Mouse (Mus musculus) fat pad, adult 2 months (tissue): ENCODE results near the gene Csrnp1.

Source experiments
- DNase-seq: peaks from one replicate; pipeline ENCODE4 v3.0.0-alpha.2; 2011; ENCODE audit warnings: low read depth, low spot score; ENCODE audit errors: extremely low read depth

Gene Csrnp1

DNA sequence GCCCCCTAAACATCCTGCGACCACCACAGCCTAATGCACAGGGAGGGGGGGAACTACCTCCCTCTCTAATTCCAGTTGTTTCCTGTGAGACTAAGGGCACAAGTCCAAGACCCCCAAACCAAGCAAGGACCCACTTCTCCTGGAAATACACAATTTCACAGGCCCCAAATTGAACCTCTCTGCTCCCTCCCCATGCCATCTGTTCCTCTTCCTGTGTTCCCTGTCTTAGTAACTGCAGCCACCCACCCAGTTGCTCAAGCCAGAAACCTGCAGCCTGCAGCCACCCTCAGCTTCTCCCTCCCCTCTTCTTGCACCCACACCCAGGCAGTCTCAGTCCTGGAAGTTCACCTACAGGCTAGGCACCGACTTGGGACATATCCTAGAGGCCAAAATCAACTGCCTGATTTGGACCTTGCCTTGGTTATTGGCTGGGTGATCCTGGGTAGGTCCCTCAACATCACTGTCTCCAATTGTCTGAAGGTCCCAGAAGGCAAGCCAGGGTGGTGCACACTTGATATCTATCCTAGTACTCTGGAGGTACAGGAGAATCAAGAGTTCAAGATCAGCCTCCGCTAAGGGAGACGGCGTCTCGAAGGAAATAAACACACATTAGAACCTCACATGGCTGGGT, 5.5 kb downstream of the Csrnp1 start:
- no peak for DNase-seq

DNA sequence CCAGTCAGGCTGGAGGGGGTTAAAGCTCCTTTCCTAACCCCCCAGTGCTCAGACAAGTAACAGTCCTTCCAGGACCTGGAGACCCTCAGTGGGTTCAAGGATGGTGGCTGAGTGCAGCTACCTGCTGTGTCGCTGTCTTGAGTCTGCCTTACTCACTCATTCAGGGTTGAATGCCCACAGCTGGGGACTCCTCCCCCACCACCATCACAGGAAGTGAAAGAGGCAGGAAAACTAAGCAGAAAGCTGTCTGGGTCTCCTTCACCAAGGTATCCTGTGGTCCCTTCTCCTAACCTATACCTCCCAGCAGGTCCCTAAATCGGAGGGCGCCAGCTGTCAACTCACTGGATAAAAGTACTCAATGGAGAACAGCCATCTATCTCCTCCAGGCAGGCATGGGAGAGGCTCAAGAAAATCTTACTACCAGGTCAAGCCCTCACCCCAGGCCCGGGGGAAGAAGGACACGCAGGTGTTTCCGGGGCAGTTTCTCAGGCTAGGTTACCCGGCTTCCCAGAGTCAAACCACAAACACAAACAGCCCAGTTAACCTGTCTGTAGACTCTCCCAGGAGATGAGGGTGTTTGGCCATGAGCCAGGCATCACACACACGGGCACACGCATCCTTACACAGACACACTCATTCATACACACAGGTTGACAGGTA, 6.2 kb downstream of the Csrnp1 start:
- no peak for DNase-seq

DNA sequence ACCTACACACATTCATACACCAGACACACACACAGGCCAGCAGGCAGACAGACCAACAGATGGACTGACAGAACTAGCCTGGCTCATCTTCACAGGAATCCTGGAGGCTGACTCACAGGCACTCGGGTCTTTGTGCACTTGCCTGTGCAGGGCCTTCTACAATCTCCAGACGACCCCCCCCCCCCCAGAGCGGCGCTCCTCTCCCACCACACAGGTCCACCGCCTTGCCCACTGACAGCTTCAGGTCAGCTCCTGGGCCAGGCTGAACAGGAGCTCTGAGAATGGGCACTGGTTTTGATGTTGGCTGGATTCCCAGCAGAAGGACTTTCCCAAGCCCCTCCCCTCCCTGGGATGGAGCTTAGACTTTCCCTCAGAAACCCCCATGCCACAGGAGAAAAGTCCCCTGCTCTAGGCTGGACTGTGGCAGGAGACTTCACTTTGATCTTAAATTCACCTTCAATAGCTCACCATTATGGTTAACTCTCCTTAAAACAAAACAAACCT, 6.8 kb downstream of the Csrnp1 start:
- DNase-seq, result no peak

DNA sequence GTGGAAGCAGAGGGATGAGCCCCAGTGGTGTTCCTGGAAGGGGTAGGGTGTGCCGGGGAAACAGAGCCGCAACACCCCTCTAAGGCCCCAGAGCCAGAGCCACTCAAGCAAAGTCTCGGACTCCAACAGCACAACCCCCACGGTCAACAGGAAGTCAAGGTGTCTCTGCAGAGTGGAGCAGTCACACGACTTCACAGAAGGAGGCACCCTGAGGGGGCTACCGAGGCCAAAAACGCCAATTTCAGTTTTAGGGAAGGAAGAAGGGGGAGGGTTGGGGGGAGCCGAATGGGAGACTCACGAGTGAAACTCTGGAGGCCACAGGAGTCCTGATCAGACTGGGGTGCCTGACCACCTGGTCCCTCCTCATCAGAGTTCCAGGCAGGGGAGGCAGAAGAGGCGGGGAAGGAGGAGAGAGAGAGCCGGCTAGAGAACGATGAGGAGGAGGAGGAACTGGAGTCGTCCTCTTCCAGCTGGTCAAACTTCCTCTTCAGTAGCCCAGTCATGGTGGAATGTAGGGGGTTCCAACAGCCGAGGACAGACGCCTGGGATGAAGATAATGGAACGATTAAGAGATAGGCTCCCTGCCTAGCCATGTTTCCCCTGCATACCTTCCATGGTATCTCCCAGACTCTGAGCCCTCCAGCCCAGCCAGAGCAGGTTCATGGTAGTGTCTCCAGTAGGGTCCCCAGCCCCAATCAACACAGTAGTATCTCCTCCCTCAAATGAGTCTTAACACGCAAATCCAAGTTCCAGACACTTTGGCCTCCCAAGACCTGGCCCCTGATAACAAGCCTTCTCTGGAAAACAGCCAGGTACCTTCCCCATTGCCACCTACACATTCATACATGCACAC, 7.5 kb downstream of the Csrnp1 start:
- DNase-seq, result no peak

DNA sequence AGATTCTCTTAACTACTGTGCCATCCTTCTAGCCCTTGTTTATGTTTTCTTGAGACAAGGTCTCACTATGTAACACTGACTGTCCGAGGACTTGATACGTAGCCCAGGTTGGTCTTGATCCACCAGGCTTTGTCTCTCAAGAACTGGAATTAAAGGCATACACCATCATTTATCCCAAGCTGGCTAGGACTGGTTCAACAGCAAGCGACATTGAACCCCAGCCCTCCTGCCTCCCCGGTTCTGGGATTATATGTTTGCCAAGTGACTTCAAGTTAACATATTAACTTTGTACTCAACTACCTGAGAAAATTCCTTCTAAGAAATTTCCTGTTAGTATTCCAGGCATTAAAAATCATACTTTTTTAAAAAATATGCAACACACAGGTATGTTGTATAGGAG, 9.2 kb downstream of the Csrnp1 start:
- DNase-seq, result no peak

DNA sequence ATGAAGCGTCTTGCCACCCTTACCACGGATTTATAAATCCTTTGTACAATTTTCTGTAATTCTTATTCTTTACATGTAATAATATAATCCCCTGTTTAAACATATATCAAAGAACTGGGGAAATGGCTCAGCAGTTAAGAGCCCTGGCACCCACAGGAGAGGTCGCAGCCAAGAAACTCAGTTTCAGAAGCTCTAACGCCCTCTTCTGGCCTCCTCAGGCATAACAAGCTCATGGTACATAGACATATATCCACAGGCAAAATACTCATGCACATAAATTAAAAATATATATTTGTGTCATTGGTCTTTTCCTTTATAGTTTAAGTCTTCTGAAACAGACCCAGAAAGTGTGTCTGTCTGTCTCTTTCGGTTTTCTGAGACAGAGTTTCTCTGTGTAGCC, 9.8 kb downstream of the Csrnp1 start:
- no peak for DNase-seq

DNA sequence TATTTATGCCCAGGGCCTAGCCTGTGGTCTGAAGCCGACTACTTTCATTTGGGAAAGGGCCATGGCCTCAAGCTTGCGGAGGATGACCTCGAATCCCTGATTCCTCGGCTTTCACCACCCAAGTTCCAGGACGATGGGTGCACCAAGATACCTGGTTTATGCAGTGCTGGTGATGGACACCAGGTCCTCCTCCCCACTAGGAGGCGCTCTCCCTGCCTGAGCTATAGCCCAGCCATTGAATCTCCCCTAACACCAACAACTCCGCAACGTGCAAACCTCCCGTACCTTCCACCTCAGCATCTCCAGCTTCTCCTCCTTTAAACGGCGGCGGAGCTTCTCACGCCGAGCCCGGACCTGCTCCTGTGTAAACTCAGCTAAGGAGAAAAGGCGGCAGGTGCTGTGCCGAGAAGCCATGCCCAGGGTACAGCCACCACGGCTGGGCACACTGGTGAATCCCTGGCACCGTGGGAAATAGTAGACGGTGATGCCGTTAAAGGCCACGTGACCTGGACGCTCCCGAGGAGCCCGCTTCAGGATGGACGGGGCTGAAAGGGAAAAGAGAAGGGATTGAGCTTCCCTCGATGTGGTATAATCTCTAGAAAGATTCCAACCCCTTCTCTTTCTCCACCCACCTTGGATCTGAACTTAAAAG, 10.5 kb downstream of the Csrnp1 start:
- no peak for DNase-seq

DNA sequence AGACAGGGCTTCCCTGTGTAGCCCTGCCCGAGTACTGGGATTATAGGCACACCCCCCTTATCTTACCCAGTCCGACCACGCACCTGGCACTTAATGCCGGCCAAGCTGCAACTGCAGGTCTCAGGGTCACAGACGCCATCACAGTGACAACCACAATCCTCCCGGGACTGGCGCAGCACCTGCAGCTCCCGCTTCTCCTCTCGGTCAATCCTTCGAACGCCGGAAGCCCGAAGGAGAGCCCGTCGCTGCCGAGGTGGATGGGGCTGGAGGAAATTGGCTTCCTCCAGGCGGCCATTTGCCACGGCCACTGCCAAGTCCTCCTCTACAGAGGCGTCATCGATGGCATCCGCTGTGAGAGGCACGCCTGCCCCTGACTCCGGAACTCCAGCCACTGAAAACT, 11.2 kb downstream of the Csrnp1 start:
- no peak for DNase-seq

DNA sequence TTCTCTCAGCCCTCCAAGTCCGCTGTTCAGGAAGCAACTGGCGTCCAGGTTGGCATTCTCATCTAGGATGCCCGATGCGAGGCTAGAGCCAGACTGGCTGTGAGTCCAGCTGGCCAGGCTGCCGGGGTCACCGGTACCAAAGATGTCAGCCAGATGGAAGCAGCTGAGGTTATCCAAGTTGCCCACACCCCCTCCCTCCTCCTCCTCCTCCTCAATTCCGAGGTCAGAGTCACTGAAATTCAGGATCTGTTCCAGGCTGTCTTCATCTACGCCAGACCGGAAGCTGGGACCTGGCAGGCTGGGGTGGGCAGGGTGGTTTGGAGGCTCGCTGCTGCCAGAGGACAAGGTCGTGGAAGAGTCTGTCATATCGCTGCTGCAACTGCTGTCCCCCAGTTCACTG, 11.9 kb downstream of the Csrnp1 start:
- DNase-seq, result no peak

DNA sequence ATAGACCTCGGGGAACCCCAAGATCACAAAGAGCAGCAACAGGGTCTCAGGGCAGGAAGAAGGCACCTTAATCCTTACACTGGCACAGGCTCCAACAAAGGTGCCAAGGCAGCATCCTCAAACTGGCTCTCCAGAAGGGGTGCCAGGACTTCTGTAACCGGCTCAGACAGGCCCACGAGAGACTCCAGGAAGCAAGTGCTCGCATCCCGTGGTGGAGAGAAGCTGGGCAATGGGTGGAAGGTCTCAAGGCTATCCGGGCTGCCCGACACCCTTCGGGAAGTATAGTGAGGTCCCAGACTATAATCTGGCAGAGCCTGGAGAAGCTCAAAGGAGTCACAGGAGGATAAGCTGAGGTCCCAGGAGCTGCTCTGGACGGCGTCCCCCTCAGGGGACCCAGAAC, 12.3 kb downstream of the Csrnp1 start:
- no peak for DNase-seq

DNA sequence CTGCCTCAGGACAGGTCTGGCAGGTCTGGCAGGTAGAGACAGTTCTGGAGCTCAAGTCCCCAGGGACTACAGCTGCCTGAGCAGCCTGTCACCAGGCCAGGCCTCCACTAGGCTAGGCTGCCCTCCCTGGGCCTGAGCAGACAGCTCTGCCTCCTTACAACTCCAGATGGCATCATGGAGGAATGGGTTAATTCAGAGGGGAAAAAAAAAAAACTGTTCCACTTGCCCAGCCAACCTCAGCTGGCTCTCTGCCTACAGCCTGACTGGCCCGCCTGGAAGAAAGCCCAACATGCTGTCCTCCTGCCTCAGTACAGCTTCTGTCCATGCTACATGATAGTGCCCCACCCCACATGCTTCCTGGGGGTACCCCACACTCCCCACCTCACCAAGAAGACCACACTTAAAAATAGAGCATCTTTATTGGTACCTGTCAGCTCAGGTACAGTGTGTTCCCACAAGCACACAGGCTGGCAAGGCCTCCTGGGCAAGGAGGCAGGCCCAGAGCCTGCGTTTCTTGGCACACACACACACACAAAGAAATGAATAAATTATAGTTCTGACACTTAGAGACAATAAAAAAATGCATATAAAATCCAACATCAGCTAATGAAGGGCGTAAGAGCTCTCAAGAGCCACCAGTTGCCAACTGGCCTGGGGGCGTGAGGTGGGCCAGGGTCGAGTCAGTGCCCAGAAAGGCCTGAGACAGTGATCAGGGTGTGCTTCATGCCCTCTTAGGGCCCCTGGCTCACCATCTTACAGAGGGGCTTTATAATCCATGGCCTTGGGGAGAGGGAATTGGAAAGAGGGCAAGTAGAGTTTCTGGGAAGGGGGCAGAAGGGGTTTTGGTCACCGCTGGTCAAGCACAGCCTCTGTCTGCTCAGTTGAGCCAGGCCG, 13.4 kb downstream of the Csrnp1 start:
- no peak for DNase-seq

DNA sequence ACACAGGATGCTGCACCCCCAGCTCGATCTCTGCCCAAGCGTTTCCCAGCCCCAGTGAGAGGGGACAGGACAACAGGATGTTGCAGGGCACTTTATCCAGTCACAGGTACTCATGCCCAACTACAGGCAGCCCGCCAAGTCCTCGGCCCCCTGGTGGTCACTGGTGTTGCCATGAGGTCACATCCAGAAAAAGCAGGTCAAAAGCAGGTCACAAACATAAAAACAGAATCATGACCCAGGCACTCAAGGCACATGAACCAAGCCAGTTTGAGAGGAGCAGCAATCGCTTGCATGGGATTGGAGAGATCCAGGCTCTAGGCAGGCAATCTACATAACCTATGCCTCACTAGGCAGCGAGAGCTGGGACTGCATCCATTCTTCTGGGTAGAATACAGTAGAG, 14.2 kb downstream of the Csrnp1 start:
- no peak for DNase-seq

DNA sequence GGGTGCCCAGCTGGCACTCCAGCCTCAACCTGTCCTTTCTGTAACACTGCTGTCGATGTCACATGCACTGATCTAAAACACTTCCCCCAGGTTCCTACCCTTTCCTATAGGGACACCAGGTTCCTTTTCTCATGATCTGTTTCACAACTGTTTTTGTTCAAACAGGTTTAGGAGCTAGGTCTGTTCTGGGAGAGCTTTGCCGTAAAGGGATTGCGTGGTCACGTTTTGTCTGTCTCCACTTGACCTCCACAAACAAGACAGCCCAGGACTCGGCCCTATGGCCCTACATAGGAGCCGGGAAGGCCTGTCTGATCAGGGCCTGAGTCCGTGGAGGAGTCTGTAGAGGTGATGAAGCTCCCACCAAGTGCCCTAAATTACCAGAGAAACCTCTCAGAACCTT, 14.6 kb downstream of the Csrnp1 start:
- DNase-seq, result no peak

DNA sequence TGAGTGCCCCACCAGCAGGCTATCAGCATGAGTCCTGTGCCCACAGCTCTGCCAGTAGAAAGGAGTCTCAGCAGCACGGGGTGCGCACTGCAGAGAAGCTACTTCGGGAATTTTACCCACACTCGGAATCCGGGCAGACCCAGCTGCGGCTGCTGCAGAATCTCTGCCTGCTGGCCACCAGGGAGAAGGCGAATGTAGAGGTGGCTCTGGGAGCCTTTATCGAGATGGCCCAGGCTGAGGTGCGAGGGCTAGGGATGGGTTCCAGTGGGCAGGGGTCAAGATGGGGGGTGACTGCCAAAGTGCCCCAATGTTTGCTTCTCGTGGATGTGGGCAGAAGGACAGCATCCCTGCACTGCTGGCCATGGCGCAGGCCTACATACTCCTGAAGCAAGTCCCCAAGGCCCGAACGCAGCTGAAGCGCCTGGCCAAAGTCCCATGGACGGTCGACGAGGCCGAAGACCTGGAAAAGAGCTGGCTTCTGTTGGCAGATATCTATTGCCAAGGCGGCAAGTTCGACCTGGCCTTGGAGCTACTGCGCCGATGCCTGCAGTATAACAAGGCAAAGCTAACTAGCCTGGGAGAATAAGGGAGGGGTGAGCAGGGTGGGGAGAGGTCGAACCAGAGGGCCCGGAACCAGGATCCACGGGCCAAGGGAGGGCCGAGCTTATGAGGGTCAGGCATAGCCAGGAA, 18.1 kb downstream of the Csrnp1 start:
- no peak for DNase-seq

DNA sequence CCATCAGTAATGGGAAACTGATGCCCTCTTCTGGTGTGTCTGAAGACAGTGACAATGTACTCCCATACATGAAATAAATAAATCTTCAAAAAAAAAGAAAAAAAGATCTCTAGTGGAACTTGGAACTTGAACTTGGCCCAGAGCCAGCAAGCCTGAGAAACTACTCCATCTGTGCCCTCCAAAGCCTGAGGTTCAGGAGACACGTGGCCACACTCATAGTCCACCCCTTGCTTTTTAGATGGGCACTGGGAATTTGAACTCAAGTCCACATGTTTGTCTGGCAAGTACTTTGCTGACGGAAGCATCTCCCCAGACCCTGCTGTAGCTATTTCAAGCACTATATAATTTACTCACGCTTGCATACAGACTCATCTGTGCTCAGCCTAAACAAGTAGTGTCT, 19.3 kb downstream of the Csrnp1 start:
- no peak for DNase-seq

DNA sequence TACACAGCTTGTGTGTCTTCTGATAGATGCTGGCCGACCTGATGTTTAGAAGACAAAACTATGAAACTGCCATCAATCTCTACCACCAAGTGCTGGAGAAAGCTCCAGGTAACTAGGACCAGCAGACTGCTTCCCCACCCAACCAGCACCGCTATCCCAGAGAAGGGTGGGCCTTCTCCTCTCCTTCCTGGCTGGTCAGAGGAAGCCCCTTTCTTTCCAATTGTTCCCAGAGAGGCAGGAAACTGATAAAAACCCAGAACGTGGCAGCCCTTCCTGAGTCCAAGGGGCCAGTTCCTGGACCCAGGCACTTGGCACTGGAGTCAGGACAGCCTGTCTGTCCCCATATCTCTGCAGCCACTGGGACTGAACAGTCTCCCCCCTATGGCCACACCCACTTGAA, 20.3 kb downstream of the Csrnp1 start:
- no peak for DNase-seq

DNA sequence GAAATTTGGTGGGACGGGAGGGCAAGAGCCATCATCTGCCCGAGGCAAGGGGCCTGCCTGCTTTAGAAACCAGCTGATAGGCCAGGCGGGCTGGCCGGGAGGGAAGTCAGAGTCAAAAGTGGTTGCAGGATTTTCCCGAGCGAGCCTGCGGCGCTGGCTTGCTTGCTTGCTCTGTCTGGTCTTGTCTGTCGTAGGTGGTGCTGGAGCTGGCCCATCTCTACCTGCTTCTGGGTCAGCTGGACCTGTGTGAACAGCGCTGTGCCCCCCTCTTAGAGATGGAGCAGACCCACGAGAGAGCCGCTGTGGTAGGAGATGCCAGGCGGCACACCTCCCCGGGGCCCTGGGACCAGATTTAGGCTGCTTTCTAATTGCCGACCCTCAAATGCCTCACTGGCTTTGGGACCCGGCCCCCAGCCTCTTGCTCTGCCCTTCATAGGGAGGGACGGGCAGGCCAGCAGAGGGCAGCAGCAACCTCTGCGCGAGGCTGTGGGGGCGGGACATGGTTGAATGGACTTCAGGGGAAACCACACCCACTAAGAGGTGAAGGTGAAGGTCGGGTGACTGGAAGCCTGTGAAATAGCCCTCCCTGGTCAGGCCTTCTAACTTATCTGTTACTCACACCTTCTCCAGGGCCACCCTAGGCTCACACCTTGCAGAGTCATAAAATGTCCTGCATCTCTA, 21.3 kb downstream of the Csrnp1 start:
- no peak for DNase-seq

DNA sequence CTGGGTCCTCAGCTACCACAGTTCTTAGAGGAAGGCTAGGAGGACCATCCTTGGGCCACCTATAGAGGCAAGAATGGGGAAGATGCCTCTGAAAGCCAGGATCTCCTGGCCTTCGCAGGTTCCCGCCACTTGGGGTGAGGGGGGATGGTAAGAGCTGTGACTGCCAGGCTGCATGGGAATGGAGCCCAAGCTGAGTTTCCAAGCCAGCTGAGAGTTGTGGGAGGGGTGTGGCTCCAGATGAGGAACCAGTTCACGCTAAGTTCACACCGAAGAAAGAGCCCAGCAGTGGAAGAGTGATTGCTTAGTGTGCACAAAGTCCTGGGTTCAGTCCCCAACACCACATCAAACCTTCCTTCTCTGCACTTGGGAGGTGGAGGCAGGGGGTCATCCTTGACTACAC, 22.2 kb downstream of the Csrnp1 start:
- no peak for DNase-seq

DNA sequence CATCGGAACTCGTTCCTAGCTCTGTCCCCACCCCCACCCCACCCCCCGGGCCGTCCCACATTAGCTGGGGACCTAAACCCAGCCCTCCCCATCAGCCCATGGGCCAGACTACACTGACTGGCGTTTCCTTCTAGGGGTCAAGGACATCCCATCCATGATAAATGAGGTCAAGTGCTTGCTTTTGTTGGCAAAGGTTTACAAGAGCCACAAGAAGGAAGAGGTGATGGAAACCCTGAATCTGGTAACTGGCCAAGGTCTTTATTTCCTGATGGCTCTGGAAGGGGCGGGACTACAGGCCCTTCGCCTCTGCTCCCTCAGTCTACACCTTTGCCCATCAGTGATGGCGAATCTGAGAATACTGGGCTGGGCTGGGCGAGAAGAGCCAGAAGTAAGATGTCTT, 25.6 kb downstream of the Csrnp1 start:
- DNase-seq, result no peak
